Mouse (Mus musculus): ENCODE measurements at regions not wholly inside any gene's neighbourhood (a gene's known extent, or its start where the extent isn't known, plus 50 kb on each side); places are given as distances from the start of the nearest gene placed in this dataset.

GRCm38 (mm10) chr15:27132761-27133160, 237.4 kb upstream of the Fbxl7 start:
- DNase-seq, result no peak

GRCm38 (mm10) chr15:27137580-27137979, 242.2 kb upstream of the Fbxl7 start:
- DNase-seq, result no peak

GRCm38 (mm10) chr15:27145860-27146259, 250.5 kb upstream of the Fbxl7 start:
- no peak for DNase-seq

DNA sequence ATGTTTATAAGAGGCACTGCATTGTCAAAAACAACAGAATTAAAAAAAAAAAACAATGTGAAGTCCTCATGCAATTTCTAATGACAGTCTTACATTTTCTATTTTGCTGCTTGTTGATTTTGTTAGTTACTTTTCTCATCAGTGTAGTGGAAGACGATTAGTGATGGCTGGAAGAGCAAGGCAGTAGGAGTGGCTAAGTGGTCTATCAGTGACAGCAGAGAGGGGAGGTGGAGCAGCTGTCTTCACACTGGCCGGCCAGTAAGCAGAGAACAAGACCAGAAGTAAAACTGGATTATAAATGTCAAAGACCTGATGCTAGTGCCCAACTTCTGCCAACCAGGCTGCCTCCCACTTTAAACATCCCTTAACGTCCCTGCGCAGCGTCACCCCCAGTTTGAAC, 265.6 kb upstream of the Fbxl7 start:
- DNase-seq, result no peak

GRCm38 (mm10) chr15:27167484-27167883, 272.1 kb upstream of the Fbxl7 start:
- DNase-seq, result no peak

- DNase-seq, result no peak
Measured at GRCm38 (mm10) chr15:27169846-27170245, 274.5 kb upstream of the Fbxl7 start.

- DNase-seq, result no peak
Measured at GRCm38 (mm10) chr15:27173506-27173905, 278.1 kb upstream of the Fbxl7 start.

DNA sequence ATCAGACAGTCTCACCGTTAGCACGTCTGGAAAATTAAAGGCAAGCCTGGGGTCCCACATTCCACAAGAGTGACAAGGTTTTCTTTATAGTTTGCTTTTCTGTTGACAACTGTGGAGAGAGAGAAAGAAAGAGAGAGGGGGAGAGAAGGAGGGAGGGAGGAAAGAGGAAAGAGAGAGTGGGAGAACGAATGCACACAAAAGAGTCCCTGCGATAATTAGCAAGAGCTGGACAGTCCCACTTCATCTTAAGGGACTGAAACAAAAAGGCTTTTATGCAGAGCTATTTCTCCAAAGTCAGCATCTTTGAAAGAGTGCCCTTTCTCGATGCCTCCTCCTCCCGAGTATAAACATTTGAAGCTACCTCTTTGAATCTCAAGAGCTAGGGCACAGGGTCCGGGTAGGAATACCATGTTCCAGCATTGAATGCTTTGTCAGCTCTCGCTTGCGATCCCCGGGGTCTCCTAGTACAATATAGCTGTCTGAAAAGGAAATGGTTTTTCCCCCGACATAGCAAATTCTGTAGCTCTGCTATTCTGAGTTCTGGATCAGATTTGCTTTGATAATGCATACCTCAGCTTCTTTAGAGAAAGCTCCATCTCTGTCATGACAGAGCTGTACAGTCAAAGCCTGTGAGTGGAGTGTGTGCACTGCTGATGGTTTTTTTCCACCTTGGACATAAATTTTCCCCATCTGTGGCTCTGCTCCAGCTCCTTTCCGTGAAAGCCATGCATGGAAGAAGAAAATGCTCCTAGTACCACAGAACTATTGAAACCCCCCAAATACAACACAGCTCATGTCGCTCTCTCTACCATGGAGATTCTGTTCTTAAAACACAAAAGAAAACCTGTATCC, 282.9 kb upstream of the Fbxl7 start:
- DNase-seq, result no peak

- DNase-seq, result peak; percentile 20 to 81
Measured at GRCm38 (mm10) chr15:27189699-27190098, 276.8 kb upstream of the Ank start.

DNA sequence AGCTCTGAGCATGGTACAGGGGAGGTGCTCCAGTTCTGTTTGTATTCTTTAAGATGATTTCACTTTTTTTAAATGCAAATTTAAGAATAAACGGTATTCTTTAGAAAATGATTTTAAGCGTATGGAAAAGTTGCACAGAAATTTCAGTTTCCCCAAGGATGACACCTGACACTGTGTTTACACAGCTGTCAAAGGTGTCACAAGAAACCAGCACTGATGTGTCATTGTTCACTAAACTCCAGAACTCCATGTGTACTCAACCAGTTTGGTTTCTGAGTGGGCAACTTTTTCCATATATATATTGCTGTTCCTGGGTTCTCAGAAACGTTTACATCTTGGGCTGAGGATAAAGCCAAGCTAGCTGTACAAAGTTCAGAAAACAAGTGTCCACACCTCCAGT, 265.0 kb upstream of the Ank start:
- no peak for DNase-seq

DNA sequence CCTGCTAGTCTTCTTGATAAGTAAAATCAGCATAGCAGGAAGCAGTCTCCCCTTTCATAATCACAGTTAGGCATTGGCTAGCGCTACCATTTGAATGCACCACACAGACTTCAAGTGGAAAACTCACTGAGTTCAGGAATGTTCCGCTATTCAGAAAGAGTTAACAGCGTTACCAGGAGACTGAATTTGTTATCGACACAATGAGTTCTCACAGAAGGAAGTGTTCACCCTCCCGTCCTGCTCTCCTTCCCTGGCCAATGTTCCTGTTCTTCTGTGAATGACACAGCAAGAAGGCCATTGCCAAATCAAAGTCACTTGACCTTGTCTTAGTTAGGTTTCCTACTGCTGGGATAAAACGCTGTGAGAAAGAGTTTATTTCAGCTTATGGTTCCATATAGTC, 261.6 kb upstream of the Ank start:
- peak; percentile 2 to 6 for DNase-seq

DNA sequence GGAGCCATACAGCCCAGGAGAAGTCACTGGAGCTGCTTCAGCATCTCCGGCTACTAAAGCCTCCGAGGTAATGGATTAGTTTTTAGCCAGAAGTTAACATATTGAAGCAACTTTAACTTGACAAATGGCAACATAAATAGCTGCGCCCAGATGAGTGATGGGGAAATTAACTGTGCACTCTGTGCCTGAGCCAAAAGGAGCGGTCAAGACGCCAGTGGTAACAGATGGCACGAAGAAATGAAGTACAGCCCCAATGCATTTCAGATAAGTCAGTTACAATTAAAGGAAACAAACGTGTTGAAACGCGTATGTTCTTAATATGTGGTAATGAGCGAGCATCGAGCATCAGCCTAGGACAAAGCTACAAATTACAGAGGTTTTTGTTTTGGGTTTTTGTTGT, 259.0 kb upstream of the Ank start:
- DNase-seq, result no peak

DNA sequence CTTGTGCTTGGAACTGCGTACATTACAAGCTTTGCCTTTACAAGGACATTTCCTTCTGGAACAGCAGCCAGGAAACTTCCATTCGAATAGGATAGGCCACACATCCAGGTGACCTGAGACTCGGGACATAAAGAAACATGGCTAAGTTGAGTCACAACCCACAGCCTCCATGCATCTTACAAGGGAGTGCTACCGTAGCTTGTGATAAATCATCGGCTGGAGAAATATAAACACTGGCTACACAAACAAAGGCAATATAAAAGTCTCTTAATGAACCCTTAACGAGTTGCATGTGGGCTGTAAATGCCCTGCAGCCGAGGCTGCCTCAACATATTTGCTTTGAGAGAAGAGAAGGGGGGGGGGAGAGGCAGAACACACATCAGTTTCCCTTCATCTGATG, 250.1 kb upstream of the Ank start:
- no peak for DNase-seq

DNA sequence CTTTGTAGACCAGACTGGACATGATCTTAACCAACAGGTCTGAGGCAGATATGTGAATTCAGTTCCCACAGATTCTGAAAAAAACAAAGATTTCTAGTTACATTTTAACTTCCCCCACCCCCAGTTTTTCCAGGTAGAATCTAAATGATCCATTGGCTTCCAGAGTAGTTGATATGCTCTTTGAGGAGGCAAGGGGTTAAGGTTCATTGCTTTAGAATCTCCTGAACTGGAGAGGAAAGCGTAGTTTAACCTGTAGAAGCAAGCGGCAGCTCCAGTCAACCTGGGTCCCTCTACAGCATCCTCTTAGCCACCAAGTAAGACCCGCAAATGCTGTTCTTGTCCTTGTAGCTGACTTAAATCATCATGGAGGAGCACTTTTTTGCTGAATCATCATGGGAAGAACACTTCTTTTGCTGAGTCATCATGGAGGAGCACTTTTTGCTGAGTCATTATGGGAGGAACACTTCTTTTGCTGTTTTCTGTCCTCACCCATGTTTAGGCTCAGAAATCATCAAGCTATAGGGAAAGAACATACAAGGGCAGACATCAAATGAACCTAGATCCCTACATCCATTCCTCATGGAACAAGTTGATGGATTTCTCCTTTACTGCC, 247.2 kb upstream of the Ank start:
- no peak for DNase-seq

- no peak for DNase-seq
Measured at GRCm38 (mm10) chr15:27223610-27224511, 242.6 kb upstream of the Ank start.

- DNase-seq, result no peak
Measured at GRCm38 (mm10) chr15:27224512-27224850, 242.0 kb upstream of the Ank start.

GRCm38 (mm10) chr15:27232804-27233203, 233.7 kb upstream of the Ank start:
- DNase-seq, result no peak

DNA sequence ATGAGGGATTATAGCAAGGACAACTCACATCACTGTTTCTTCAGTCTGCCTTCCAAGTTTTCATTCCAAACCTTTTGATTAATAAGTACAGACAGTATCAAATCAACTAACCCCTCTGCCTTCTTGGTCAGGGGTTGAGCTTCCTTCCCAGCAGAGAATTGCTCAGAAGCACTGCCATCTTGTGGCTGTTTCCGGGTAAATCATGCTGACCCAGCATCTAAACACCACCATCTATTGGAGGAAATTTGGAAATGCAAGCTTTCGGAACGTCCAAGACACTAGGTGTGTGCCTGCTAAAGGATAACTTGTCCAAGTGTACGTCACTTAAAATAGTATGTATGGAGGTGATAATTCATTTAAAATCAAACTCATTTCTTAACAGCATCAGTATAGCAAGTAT, 231.7 kb upstream of the Ank start:
- DNase-seq, result peak; percentile 40 to 63

- no peak for DNase-seq
Measured at GRCm38 (mm10) chr15:27238301-27238700, 228.2 kb upstream of the Ank start.

GRCm38 (mm10) chr15:27246302-27246701, 220.2 kb upstream of the Ank start:
- DNase-seq, result peak; percentile 29 to 30

DNA sequence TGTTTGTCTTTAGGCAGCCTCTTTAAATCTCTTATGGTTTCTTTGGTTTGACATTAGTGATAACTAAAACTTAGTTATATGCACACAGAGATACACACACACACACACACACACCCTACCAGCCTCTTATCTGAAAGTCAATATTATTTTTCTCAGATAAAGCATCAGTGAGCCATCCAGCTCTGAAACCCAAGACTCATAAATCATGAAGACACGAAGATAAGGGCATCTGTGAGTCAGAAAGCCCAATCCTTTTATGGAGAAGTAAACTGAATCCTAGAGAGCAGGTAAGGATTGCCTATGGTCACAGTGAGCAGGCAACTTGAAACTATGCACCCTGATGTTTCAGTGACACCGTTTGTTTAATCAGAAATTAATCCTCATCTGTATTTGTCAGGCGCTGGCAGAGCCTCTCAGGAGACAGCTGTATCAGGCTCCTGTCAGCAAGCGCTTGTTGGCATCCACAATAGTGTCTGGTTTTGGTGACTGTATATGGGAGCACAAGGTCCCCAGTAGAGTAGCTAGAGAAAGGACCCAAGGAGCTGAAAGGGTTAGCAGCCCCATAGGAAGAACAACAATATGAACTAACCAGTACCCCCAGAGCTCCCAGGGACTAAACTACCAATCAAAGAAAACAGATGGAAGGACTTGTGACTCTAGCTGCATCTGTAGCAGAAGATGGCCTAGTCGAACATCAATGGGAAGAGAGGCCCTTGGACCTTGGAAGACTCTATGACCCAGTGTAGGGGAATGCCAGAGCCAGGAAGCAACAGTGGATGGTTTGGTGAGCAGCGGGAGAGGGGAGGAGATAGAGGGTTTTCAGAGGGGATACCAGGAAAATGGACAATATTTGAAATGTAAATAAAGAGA, 207.3 kb upstream of the Ank start:
- DNase-seq, result no peak

GRCm38 (mm10) chr15:27259854-27260191, 206.7 kb upstream of the Ank start:
- DNase-seq, result no peak
